Mouse (Mus musculus) right cerebral cortex, postnatal 10 days (tissue): ENCODE data around the gene Cyp4f18.
"Not testable (repeated sequence)": the region's sequence is repeated elsewhere in the genome, so short reads cannot be mapped to it uniquely, and the experiment has no call there.

Experiments used
- DNase-seq, 2 experiments: peaks; one replicate each; pipeline ENCODE4 v3.0.0; 2021; ENCODE audit warnings: low spot score in 2 of 2

The Cyp4f18 gene

DNA sequence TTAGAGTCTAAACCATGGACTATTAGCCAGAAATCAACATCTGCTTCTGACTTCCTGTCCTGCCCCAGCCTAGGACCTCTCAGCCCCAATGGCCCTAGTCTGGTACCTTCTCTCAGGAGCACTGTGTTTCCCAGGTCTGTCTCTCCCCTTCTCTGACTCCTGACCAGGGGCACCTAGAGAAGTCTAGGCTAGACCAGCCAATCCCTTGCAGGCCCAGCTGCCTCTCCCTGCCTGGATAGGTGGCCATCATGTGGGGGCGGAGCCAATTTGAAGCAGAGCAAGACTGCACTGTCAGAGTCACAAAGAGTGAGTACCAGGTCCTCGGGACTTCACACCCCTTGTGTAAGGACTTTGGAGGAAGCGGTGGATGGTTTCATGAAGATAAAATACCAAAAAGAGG is at the start of gene Cyp4f18:
Cyp4f18 (minus strand) TSS at position 154 of the 400 bp plus-strand sequence.
- no peak for DNase-seq

DNA sequence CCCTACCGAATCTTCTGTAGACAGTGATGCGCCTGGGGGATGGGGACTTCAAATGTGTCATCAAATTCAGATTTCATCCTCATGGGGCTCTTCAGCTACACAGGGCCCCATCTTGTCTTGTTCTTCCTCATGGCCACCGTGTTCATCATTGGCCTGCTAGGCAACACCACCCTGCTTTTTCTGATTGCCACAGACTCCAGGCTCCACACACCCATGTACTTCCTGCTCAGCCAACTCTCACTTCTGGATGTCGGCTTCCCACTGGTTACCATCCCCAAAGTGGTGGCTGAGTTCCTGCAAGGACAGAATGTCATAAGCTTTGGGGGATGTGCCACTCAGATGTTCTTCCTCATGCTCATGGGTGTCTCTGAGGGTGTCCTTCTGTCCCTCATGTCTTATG is 48.2 kb upstream of the Cyp4f18 start:
- not testable (repeated sequence) for DNase-seq

DNA sequence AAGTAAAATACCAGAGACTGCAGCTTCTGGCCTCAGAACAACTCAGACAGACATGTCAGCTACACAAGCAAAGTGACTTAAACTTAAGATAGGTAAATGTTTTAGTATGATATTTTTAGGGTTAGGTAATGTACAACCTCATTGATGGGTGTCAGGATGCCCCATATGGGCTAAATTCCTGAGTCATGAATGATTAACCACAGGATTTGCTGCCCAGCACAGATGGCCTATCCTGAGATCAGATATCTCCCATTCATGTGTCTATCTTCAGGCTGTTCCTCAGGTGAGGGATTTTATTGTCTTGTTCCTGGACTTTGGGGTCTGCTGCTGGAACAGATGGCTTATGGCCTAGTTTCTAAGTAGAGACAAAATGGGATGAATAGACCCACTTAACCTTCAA is 45.2 kb upstream of the Cyp4f18 start:
- not testable (repeated sequence) for DNase-seq

DNA sequence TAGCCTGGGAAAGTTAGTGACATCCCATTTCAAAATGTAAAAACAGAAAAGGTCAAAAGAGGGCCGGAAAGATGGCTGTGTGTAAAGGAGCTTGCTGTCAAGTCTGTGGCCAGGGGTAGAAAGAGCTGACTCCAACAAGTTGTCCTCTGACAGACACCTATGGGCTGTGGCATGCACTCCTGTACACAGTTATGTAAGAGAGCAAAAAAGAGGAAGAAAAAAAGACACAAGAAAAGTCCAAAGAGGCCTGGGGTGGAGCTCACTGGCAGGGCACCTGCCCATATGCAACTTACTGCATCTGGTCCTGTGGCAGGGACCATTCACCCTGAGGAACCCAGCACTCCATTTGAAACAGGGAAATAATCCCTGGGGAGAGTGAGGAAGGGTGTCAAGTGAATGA is 33.1 kb upstream of the Cyp4f18 start:
- no peak for DNase-seq

DNA sequence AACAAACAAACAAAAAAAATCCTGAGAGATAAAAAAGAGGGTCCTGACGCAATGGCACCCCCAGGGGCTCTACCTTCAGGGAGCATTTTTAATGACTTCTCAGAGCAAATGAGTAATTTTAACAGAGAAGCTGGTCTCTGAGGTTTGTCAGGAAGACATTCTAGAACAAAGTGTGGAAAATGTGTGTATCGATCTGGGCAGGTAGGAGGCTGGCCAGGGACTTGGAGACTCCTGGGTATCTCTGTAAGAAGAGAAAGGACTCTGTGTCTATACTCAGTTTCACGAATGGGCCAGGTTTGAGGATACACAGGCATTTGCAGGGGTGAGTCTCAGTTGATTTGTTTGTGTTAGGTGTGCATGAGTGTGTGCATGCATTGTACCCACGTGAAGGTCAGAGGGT is 31.5 kb upstream of the Cyp4f18 start, which contains the start of gene Olfr372:
Olfr372 (plus strand) TSS at position 301 of the 400 bp plus-strand sequence.
- DNase-seq = not testable (repeated sequence)

DNA sequence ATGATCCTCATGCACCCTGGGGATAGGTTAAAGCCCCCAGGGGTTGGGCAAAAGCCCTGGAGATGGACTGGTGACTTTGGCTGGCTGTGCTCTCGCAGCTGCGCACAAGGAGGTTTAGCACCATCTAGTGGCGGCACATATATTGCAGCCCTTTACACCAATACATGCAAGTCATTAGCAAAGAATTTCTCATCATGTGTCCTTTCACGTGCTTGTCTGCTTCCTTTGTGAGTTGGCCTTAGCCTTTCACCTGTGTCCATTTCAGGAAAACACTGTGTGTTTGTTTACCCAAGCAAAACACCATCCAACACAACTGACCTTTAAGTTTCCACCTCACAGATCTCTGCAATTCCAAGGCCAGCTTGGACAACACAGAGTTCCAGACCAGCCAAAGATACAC is 23.5 kb upstream of the Cyp4f18 start:
- peak; percentile 41 to 51 for DNase-seq

DNA sequence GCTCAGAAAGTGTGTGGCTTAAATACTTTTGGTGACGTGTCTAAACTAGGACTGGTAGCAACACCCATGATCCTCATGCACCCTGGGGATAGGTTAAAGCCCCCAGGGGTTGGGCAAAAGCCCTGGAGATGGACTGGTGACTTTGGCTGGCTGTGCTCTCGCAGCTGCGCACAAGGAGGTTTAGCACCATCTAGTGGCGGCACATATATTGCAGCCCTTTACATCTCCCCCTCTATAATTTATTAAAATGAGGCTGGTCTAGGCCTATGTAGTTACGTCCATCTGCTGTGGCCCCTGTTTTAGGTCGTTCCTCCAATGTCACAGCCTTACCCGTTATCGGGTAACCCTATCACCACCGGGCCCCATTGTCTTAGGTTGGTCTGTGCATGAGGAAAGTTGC is 15.5 kb upstream of the Cyp4f18 start:
- DNase-seq = peak in 1 of 2 experiments; percentile 35

DNA sequence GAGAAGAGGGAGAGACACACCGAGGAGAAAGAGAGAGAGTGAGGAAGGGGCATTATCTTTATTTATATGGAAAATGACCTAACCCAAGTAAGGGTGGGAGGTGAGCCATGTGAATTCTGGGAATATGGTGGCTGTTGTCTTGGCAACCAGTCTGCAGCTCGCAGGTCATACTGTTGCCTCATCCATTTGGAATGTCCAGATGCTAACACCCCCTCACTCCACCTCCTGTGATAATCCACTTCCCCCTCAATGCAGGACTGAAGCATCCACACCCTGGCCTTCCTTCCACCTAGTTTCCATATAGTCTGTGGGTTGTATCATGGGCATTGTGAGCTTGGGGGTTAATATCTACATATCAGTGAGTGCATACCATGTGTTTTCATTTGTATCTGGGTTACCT is 10.4 kb upstream of the Cyp4f18 start:
- DNase-seq = no peak

DNA sequence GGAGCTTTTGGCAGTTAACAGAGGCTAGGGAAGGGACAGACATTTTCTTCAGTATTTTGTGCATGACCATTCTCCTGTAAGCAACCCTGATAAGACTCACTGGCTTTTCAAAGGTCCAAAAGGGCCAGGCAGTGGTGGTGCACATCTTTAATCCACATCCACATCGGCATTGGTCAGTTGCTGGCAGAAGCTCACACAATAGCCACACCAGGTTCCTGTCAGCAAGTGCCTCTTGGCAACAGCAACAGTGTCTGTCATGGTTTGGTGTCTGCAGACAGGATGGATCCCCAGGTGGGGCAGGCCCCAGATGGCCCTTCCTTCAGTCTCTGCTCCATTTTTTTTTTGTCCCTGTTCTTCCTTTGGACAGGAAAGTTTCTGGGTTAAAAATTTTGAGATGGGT is 9.6 kb upstream of the Cyp4f18 start:
- DNase-seq = not testable (repeated sequence)

DNA sequence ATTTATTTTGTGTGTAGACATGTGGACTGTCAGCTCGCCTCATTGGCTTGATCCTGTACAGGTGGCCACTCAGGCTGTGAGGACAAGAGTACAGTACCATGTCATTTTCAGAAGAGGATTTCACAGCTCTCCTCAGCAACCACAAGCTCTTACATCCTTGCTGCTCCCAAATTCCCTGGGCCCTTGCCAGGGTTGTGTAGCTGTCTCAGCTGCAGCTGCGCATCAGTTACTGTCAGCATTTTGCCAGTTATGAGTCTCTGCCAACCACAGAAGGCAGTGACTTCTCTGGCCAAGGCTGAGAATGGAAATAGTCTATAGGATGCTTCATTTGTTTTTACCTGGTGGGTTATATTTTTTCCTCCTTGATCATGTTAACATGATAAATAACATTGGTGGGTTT is 8.7 kb upstream of the Cyp4f18 start:
- peak; percentile 59 to 62 for DNase-seq

DNA sequence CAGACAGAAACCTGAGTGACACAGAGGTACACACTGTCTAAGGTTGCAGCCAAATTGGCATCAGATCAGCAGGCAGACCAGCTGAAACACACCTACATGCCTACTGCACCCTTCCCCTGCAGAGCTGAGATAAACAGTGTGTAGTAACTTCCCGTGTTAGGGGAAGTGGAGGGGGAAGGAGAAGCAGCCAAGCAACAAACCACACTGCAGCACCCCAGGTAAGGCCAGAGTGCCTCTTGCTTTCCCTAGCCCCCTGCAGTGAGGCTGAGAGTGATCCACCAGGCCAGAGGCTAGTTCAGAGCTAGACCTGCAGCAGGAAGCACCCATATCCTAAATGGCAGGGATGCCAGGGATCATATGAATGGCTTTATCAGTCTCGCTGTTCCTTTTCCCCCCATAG is 7.9 kb upstream of the Cyp4f18 start:
- DNase-seq = not testable (repeated sequence)

DNA sequence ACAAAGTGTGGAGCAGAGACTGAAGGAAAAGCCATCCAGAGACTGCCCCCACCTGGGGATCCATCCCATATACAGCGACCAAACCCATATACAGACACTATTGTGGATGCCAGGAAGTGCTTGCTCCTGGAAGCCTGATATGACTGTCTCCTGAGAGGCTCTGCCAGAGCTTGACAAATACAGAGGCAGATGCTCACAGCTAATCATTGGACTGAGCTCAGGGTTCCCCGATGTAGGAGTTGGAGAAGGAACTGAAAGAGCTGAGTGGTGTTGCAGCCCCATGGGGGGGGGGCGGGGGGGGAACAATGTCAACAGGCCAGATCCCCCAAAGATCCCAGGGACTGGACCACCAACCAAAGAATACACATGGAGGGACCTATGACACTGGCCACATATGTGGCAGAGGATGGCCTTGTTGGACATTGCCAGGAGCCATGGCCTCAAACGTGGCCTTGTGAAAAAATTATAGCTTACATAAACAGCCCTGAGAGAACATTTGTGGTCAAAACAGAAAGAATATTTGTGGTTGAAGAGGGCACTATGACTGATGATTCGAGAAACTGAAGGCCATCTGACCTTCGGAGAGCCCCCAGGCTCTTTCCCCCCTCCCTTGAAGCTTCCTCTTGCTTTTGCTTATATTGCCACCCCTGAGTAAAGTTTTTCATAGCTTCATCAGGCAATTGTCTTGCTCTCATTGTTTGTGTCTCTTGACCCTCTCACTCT is 4.2 kb upstream of the Cyp4f18 start:
- not testable (repeated sequence) for DNase-seq

DNA sequence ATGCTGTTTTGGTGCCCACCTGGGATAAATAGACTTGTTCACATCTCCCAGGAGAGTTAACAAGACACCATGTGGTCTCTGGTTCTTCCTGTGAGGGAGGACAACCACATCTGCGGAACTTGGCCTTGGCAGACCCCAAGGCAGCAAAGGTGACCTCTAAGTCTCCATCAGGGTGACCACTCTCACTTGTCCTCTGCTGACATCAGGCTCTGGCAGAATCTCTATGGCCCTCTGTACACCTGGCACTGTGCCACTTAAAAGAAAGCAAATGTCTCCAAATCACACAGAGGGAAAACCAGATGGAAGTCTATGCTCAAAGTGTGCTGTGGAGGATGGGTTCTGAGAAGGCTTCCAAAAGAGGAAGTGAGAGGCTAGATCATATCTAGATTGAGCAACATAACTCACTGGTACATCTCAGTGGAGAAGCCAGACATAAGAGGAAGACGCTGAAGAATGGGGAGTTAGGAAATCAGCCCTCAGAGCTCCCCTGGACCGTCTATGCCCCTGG is 1.2 kb downstream of the Cyp4f18 start:
- peak in 1 of 2 experiments; percentile 34 for DNase-seq

DNA sequence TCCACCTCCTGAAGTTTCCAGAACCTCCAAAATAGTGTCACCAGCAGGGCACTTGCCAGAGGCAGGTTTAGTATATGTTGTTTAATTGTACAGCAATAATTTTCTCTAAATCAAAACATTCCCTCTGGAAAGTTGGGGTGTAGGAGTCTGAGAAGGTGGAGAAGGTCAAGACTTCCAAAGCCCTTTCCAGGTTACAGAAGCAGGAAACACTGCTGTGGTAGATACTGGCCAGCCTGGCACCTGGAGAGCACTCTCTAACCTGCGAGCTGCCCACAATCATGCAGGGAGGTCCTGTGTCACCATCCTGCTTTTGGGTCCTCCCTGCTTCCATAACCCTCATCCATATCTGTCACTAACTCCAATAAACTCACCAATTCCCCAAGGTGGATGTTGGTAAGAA is 2.7 kb downstream of the Cyp4f18 start:
- no peak for DNase-seq

DNA sequence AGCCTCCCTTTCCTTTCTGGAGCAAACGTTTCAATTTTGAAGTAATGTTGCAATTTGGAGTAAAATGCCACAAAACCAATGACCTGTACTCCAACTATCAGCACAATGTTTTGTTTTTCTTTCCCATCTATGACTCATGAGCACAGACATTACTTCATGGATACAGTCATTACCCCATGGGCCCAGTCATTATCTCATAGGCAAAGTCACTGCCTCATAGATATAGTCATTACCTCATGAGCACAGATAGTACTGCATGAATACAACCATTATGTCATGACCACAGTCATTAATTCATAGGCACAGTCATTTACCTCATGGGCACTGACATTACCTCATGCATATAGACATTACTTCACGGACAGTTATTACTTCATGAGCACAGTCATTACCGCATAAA is 3.5 kb downstream of the Cyp4f18 start:
- no peak for DNase-seq

DNA sequence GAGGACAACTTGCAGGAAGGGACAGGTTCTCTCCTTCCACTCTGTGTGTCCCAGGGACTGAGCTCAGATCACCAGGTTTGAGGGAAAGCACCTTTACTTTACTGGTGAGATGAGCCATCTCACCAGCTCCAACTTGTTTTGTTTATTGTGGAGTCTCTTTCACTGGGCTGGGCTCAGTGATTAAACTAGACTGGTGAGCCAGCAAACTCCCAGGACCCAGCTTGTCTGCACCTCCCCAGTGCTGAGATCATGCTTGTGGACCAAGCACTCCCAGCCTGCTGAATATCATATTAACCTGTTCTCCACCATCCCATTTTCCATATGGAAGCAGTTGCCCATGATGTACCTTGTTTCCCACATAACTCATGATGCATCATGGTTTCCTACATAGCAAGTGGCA is 6.5 kb downstream of the Cyp4f18 start:
- DNase-seq = no peak

DNA sequence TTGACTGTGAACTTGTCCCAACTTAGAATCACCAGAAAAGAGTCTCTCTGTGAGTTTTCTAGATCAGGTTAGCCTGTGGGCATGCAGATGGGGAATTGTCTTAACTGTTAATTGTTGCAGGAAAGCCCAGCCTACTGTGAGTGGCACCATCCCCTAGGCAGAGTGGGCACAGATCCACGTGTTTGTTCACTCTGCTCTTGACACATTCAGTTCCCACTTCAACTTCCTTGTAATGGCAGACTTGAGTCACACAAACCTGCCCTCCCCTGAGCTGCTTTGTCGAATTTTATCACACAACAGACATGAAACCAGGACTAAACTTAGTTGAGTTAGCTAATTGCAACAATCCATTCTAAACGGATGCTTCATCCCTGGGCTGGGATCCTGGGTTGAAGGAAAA is 9.2 kb downstream of the Cyp4f18 start:
- DNase-seq = no peak

DNA sequence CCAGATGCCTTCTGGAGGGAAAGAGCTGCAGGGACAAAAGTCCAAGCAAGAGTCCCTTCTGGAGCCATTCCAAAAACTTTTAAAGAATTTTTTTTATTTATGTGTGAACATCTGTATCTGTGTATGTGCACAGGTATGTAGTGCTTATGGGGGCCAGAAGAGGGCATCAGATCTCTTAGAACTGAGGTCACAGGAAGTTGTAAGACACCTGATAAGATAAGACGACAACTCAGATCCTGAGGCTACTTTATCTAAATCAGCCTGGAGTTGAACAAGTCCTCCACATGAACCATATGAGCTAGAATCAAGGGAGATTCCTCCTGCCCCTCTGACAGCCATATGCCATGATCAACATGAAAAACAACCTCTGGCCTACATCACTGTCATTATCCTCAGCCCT is 10.0 kb downstream of the Cyp4f18 start:
- no peak for DNase-seq

DNA sequence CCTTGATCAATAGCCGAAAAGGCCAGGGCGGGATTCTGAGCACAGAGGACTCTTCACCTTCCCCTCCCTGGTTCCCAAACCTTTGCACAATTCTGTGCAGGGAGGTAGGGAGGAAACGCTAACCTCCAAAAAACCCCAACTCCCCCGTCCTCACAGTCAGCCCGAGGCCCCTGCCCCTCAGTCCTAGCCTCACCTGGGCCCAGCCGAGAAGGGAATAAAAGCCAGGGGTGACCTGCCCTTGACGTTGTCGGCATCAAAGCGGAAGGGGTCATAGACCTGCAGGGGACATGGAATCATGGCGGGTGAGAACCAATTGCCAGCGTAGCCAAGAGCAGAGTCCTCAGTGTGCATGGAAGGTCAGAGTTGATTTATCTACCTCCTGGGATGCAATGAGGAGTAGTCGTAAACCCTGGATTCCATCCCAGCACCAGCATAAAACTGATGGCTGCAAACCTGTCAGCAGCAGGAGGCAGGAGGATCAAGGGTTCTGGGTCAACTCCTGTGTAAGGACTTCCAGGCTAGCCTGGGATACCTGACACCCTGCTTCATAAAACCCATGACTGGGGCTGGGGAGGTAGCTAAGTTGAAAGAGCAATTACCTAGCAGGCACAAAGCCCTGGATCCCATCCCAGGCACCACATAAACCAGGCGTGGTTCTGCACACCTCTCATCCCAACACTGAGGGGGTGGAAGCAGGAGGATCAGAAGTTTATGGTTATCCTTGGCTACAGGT is 20.4 kb downstream of the Cyp4f18 start:
- no peak for DNase-seq

DNA sequence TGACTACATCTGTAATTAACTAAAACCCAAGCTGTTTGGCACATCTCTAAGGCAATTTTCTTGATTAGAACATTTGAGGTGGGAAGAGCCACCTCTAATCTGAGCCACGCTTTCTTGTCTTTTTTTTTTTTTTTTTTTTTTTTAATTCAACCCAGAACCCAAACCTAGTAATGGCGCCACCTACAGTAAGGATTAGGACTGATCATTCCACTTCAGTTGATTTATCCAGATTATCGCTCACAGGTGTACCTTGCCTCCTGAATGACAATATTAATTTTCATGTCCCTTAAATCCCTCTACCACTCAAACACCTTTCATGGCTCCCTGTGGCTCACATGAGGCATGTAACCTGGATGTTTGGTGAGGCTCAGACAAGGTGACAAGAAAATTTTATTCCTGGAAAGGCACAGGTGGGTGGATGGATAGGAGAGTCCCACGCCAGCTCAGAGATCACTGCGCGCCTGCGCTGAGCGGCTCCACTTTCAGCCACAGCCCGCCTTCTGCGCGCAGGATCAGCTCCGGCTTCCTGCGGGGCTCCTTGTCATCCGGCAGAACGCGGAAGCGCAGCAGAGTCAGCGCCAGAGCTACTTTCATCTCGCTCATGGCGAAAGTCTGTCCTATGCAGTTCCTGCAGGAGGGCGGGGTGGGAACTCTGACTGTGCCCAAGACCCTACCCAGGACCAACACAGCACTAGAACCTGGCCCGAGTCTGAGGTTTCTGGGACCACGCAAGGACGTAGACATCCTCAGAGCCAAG is 21.1 kb downstream of the Cyp4f18 start:
- DNase-seq = peak; percentile 87 to 88

DNA sequence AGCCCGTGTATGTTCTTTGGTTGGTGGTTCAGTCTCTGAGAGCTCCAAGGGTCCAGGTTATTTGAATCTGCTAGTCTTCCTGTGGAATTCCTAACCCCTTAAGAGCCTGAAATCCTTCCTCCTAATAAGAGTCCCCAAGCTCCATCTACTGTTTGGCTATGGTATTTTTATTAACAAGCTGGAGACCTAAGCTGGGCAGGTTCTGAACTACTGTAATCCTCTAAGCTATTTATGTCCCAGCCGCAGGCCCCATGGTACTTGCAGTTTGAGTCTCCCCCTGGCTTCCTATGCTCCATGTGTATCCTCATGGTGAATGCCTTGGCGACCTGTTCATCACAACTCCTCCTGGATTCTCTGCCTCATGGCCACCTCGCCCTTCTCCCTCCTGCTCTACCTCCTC is 24.8 kb downstream of the Cyp4f18 start:
- DNase-seq = no peak

DNA sequence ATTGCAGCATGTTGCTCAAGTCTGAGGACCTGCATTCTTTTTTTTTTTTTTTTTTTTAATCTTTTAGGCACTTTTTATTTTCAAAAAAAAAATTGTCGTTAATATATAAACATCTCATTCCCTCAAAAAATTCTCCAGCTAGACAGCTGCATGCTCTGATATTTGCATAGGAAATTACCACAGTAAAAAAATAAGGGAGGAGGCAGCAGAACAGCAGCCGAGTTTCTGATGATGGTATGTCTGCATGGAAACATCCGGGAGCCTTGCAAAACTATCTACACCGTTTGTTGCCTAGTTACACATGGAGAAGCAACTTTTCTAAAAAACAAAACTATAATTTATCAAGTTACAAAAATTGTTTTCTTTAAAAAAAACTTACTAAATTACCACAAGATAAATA is 28.0 kb downstream of the Cyp4f18 start:
- DNase-seq = no peak
